ENCODE assay signal across 25 mouse cellular contexts in the genomic region with DNA sequence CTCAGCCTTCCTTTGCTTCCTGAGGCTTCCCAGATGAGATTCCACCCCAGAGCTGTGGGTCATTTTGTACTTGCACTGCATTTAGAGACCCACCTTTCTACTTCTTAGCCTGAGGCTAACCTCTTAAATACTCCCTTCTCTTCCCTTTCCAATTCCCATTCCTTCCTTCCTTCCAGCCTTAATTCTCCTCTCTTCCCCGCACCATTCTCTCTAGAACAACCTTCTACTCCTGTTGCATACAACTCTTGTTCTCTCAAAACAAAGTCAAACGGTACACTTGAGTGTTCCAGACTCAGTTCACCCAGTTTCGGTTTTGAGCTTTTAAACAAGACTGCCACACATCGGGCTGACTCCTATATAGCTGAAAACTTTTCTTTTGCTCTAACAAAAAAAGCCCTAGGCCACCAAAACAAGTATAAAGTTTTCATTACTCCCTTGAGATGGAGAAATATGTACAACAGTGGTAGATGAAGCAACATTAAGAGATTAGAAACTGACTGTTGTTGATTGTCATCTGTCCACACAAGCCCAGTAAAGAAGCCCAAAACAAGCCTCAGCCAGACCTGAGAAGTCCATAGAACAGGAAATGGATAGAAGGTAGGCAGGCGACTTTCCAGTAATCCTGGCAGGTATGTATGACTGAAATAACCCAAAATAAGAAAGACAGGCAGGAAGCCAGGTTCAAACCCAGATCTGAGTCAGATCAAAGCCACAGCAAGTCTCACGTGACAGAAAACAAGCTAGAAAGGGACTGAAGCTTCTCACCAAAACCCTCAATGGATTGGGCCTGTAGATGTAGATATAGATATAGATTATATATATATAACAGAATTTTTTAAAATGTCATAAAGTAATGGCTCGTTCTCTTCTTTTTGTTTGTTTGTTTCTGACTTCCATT. TPM values are rescaled to one million over a fixed set of nuclear protein-coding genes. Genes with fewer than 3 reads are reported as not detected.
DNase-seq lines count a peak whose midpoint lies in the region; ATAC-seq and TF ChIP-seq lines count a peak whose summit lies in the region.
"Had no signal": no experiment of that assay in that cellular context is flagged by ENCODE, and none has a peak within 500 bp of the region (broad histone marks: within the 10 kb centered on the region; RNA-seq: fewer than 3 reads in every experiment).

No protein-coding gene starts in this region.

- no peaks in the 10 kb centered on the region for H3K27me3 ChIP-seq in liver, embryonic 14.5 days (ENCODE audit: control insufficient read depth, insufficient read depth, low read length)
- no peaks in the 10 kb centered on the region for H3K27me3 ChIP-seq in liver, postnatal 0 days (ENCODE audit: insufficient read depth, low read length)
- H3K27me3 ChIP-seq in liver, embryonic 16.5 days (ENCODE audit: control insufficient read depth, insufficient read depth, low read depth, low read length), result no peaks in the 10 kb centered on the region
- H3K27me3 ChIP-seq: embryonic facial prominence, embryonic 15.5 days; hindbrain, embryonic 13.5 days; midbrain, embryonic 15.5 days; neural tube, embryonic 13.5 days; Patski; stomach, embryonic 15.5 days had no signal

- H3K27ac ChIP-seq in liver, embryonic 14.5 days, result peak overlapping the region; percentile 28
- H3K27ac ChIP-seq in liver, postnatal 0 days (ENCODE audit: low read depth), result no peak overlapping the region
- H3K27ac ChIP-seq in liver, embryonic 16.5 days (ENCODE audit: low read length), result peak overlapping the region; percentile 57
- H3K27ac ChIP-seq: embryonic facial prominence, embryonic 15.5 days; forebrain, embryonic 10.5 days; hindbrain, embryonic 13.5 days; layer of hippocampus, adult 2 months; midbrain, embryonic 15.5 days; neural tube, embryonic 13.5 days; stomach, embryonic 15.5 days had no signal

- no peaks in the 10 kb centered on the region for H3K36me3 ChIP-seq in liver, embryonic 14.5 days (replicated peaks; ENCODE audit: control insufficient read depth, insufficient read depth, low read depth)
- H3K36me3 ChIP-seq in liver, postnatal 0 days (replicated peaks; ENCODE audit: insufficient read depth, low read length), result no peaks in the 10 kb centered on the region
- H3K36me3 ChIP-seq in liver, embryonic 16.5 days (ENCODE audit: control insufficient read depth, insufficient read depth), result no peaks in the 10 kb centered on the region
- H3K36me3 ChIP-seq: embryonic facial prominence, embryonic 15.5 days; forebrain, embryonic 10.5 days; hindbrain, embryonic 13.5 days; midbrain, embryonic 15.5 days; neural tube, embryonic 13.5 days; stomach, embryonic 15.5 days had no signal

- H3K4me1 ChIP-seq in liver, embryonic 14.5 days (replicated peaks; ENCODE audit: control insufficient read depth in 2 of 2, insufficient read depth in 2 of 2, low read length in 1 of 2), result peaks cover 32 to 40% of the 10 kb centered on the region in 2 experiments
- peaks cover 22% of the 10 kb centered on the region for H3K4me1 ChIP-seq in liver, postnatal 0 days (ENCODE audit: insufficient read depth)
- H3K4me1 ChIP-seq in liver, embryonic 16.5 days (ENCODE audit: control insufficient read depth, low read depth, low read length), result peaks cover 36% of the 10 kb centered on the region
- H3K4me1 ChIP-seq: embryonic facial prominence, embryonic 15.5 days; hindbrain, embryonic 13.5 days; midbrain, embryonic 15.5 days; stomach, embryonic 15.5 days had no signal

- H3K9ac ChIP-seq in liver, embryonic 14.5 days (replicated peaks), result no peak overlapping the region; the same call in 1 of the 2 replicates
- no peak overlapping the region for H3K9ac ChIP-seq in liver, postnatal 0 days (replicated peaks)
- H3K9ac ChIP-seq in liver, embryonic 16.5 days (ENCODE audit: low read depth, low read length), result no peak overlapping the region; the same call in 1 of the 2 replicates
- H3K9ac ChIP-seq: embryonic facial prominence, embryonic 15.5 days; hindbrain, embryonic 13.5 days; midbrain, embryonic 15.5 days; neural tube, embryonic 13.5 days; stomach, embryonic 15.5 days had no signal

- no peak for ATAC-seq in liver, embryonic 14.5 days (ENCODE audit: insufficient read depth)
- no peak for ATAC-seq in liver, postnatal 0 days
- peak; percentile 93 for ATAC-seq in CD4-positive, CD25-positive, alpha-beta regulatory T cell, adult 4 months
- ATAC-seq in liver, embryonic 16.5 days (ENCODE audit: low read depth), result no peak
- ATAC-seq: forebrain, embryonic 16.5 days; midbrain, embryonic 15.5 days; Patski had no signal

- no peaks in the 10 kb centered on the region for H3K9me3 ChIP-seq in liver, embryonic 14.5 days (ENCODE audit: control insufficient read depth, low read length)
- H3K9me3 ChIP-seq in liver, postnatal 0 days (ENCODE audit: low read length), result no peaks in the 10 kb centered on the region
- H3K9me3 ChIP-seq in liver, embryonic 16.5 days (replicated peaks; ENCODE audit: control insufficient read depth, low read length), result no peaks in the 10 kb centered on the region
- H3K9me3 ChIP-seq: embryonic facial prominence, embryonic 15.5 days; forebrain, embryonic 10.5 days; hindbrain, embryonic 13.5 days; midbrain, embryonic 15.5 days; neural tube, embryonic 13.5 days; stomach, embryonic 15.5 days had no signal

- H3K4me3 ChIP-seq in liver, embryonic 14.5 days (ENCODE audit: insufficient read depth in 1 of 2, low read depth in 2 of 2, low read length in 2 of 2), result no peak overlapping the region
- no peak overlapping the region for H3K4me3 ChIP-seq in liver, postnatal 0 days (ENCODE audit: low read depth, low read length)
- H3K4me3 ChIP-seq in liver, embryonic 16.5 days (ENCODE audit: low read depth, low read length), result no peak overlapping the region
- H3K4me3 ChIP-seq: embryonic facial prominence, embryonic 15.5 days; forebrain, embryonic 10.5 days; hindbrain, embryonic 13.5 days; layer of hippocampus, adult 2 months; midbrain, embryonic 15.5 days; neural tube, embryonic 13.5 days; stomach, embryonic 15.5 days had no signal

- no peak for TF ChIP-seq EP300 in liver, embryonic 14.5 days (IDR thresholded peaks at IDR 0.05; ENCODE audit: low read depth)
- no peak for TF ChIP-seq EP300 in liver, postnatal 0 days (IDR thresholded peaks at IDR 0.05; ENCODE audit: low read depth)

- no peak for DNase-seq in liver, embryonic 14.5 days (ENCODE audit: low read depth in 3 of 3, low spot score in 3 of 3)
- DNase-seq in liver, postnatal 0 days, result no peak
- peak; percentile 64 for DNase-seq in adipocyte (ENCODE audit: low spot score)
- no peak for DNase-seq in right cerebral cortex, postnatal 4 days
- DNase-seq in lung, postnatal 25 days (ENCODE audit: low spot score), result no peak
- DNase-seq in adrenal gland, postnatal 10 days, result no peak
- DNase-seq: adrenal gland, postnatal 25 days; cerebellum, adult 9-10 months; gastrocnemius, postnatal 25 days; kidney, adult 9 months; kidney, postnatal 25 days; lung, adult 18-20 months; lung, postnatal 10 days; retina, postnatal 1 day had no signal

- 54% methylated on average over 7 of the region's 7 CpGs for WGBS in liver, embryonic 14.5 days (ENCODE audit: insufficient replicate concordance)
- WGBS in liver, postnatal 0 days (ENCODE audit: insufficient replicate concordance), result 79% methylated on average over 7 of the region's 7 CpGs
- 66% methylated on average over 7 of the region's 7 CpGs for WGBS in liver, embryonic 16.5 days (ENCODE audit: insufficient replicate concordance)

- H3K4me2 ChIP-seq in liver, embryonic 14.5 days (ENCODE audit: low read depth), result peak overlapping the region; percentile 1; the same call in 1 of the 2 replicates
- no peak overlapping the region for H3K4me2 ChIP-seq in liver, postnatal 0 days (ENCODE audit: low read depth, low read length)
- H3K4me2 ChIP-seq in liver, embryonic 16.5 days (ENCODE audit: low read depth, low read length), result peak overlapping the region; percentile 1; the same call in 1 of the 2 replicates
- H3K4me2 ChIP-seq: embryonic facial prominence, embryonic 15.5 days; hindbrain, embryonic 13.5 days; midbrain, embryonic 15.5 days; neural tube, embryonic 13.5 days; stomach, embryonic 15.5 days had no signal

- no peak for TF ChIP-seq CTCF in liver, embryonic 14.5 days (IDR thresholded peaks at IDR 0.05; ENCODE audit: low read depth)
- TF ChIP-seq CTCF in liver, postnatal 0 days (IDR thresholded peaks at IDR 0.05; ENCODE audit: low read depth), result no peak

RNA-seq across cellular contexts. Expression of gene St3gal6, which starts 10.5 kb away (rescaled TPM):
- 6.7 and 10.4 TPM in 2 replicates for polyA plus RNA-seq in liver, embryonic 14.5 days (2012; rRNA removed)
- polyA plus RNA-seq in liver, embryonic 14.5 days (2014; fragmentation: Nextera tagmentation; extraction: Ambion mirVana), result 25.4 and 25.6 TPM in 2 replicates
- 11.8 and 16.8 TPM in 2 replicates for polyA plus RNA-seq in liver, postnatal 0 days (2015; fragmentation: Nextera tagmentation; extraction: Ambion mirVana)
- polyA plus RNA-seq in CD4-positive, CD25-positive, alpha-beta regulatory T cell, adult 4 months (2017; shearing (Covaris generic)), result 1 to 10 TPM; 5.7 to 9.5 TPM
- 25.1 and 25.7 TPM in 2 replicates for polyA plus RNA-seq in liver, embryonic 16.5 days (2015; fragmentation: Nextera tagmentation; extraction: Ambion mirVana)
- 10 to 100 TPM; 23.2 to 29.1 TPM for total RNA-seq in adrenal gland, postnatal 10 days (2021)
